Mouse (Mus musculus): ENCODE results near the gene Srms. TPM values are rescaled to one million over a fixed set of nuclear protein-coding genes. Genes with fewer than 3 reads are reported as not detected.

Gene Srms
- polyA plus RNA-seq, 1 experiment from 2014 or later: 0.12 TPM

GRCm38 (mm10) chr2:181240806-181241440, 27.9 kb upstream of the Srms start:
- no peaks in the 10 kb centered on the region for H3K9me3 ChIP-seq (ENCODE audit: control insufficient read depth, low read length)
- DNase-seq (ENCODE audit: low spot score) (no peak), ATAC-seq (replicated peaks; ENCODE audit: low FRiP score) (no peak)
- H3K4me2 ChIP-seq (ENCODE audit: low read depth, low read length, severe bottlenecking): no peak overlapping the region
- H3K9ac ChIP-seq (ENCODE audit: low read length): no peak overlapping the region
- no peak overlapping the region for H3K27ac ChIP-seq (ENCODE audit: low read depth, low read length)
- WGBS: 92% methylated on average over 13 of the region's 13 CpGs
- no peaks in the 10 kb centered on the region for H3K27me3 ChIP-seq (ENCODE audit: control insufficient read depth, insufficient read depth, low read length)
- H3K4me3 ChIP-seq (ENCODE audit: low read depth, low read length): no peak overlapping the region
- no peaks in the 10 kb centered on the region; the same call in 1 of the 2 replicates for H3K4me1 ChIP-seq (replicated peaks; ENCODE audit: control insufficient read depth, insufficient read depth, low read length)
- no peaks in the 10 kb centered on the region for H3K36me3 ChIP-seq (ENCODE audit: control insufficient read depth, insufficient read depth, low read length)

GRCm38 (mm10) chr2:181239261-181239660, 26.3 kb upstream of the Srms start:
- Histone ChIP-seq H3K4me2 (ENCODE audit: low read depth, low read length, severe bottlenecking) (no peak overlapping the region), H3K4me3 (ENCODE audit: low read depth, low read length) (no peak overlapping the region), H3K27ac (ENCODE audit: low read depth, low read length) (no peak overlapping the region), H3K36me3 (ENCODE audit: control insufficient read depth, insufficient read depth, low read length) (no peaks in the 10 kb centered on the region), H3K9ac (ENCODE audit: low read length) (no peak overlapping the region), H3K9me3 (ENCODE audit: control insufficient read depth, low read length) (no peaks in the 10 kb centered on the region), H3K4me1 (replicated peaks; ENCODE audit: control insufficient read depth, insufficient read depth, low read length) (no peaks in the 10 kb centered on the region; the same call in 1 of the 2 replicates), H3K27me3 (ENCODE audit: control insufficient read depth, insufficient read depth, low read length) (no peaks in the 10 kb centered on the region)
- 93% methylated on average over 9 of the region's 9 CpGs for WGBS
- no peak for ATAC-seq (replicated peaks; ENCODE audit: low FRiP score)
- DNase-seq (ENCODE audit: low spot score): no peak

- no peak for ATAC-seq (replicated peaks; ENCODE audit: low FRiP score)
- H3K4me1 ChIP-seq (replicated peaks; ENCODE audit: control insufficient read depth, insufficient read depth, low read length): no peaks in the 10 kb centered on the region; the same call in 1 of the 2 replicates
- H3K4me3 ChIP-seq (ENCODE audit: low read depth, low read length): no peak overlapping the region
- no peak overlapping the region for H3K9ac ChIP-seq (ENCODE audit: low read length)
- no peaks in the 10 kb centered on the region for H3K27me3 ChIP-seq (ENCODE audit: control insufficient read depth, insufficient read depth, low read length)
- WGBS: 63% methylated on average over 2 of the region's 2 CpGs
- H3K4me2 ChIP-seq (ENCODE audit: low read depth, low read length, severe bottlenecking): no peak overlapping the region
- no peaks in the 10 kb centered on the region for H3K36me3 ChIP-seq (ENCODE audit: control insufficient read depth, insufficient read depth, low read length)
- no peak overlapping the region for H3K27ac ChIP-seq (ENCODE audit: low read depth, low read length)
- no peaks in the 10 kb centered on the region for H3K9me3 ChIP-seq (ENCODE audit: control insufficient read depth, low read length)
- no peak for DNase-seq (ENCODE audit: low spot score)
These were observed 25.9 kb upstream of the Srms start for GRCm38 (mm10) chr2:181238861-181239260.

GRCm38 (mm10) chr2:181238091-181238610, 25.2 kb upstream of the Srms start:
- H3K9me3 ChIP-seq (ENCODE audit: control insufficient read depth, low read length): no peaks in the 10 kb centered on the region
- no peak overlapping the region for H3K4me3 ChIP-seq (ENCODE audit: low read depth, low read length)
- H3K4me1 ChIP-seq (replicated peaks; ENCODE audit: control insufficient read depth, insufficient read depth, low read length): no peaks in the 10 kb centered on the region; the same call in 1 of the 2 replicates
- ATAC-seq (replicated peaks; ENCODE audit: low FRiP score) (no peak), DNase-seq (ENCODE audit: low spot score) (no peak)
- H3K9ac ChIP-seq (ENCODE audit: low read length): no peak overlapping the region
- WGBS: 74% methylated on average over 10 of the region's 10 CpGs
- H3K27ac ChIP-seq (ENCODE audit: low read depth, low read length): no peak overlapping the region
- H3K4me2 ChIP-seq (ENCODE audit: low read depth, low read length, severe bottlenecking): no peak overlapping the region
- no peaks in the 10 kb centered on the region for H3K27me3 ChIP-seq (ENCODE audit: control insufficient read depth, insufficient read depth, low read length)
- H3K36me3 ChIP-seq (ENCODE audit: control insufficient read depth, insufficient read depth, low read length): no peaks in the 10 kb centered on the region

- Histone ChIP-seq H3K4me1 (replicated peaks; ENCODE audit: control insufficient read depth, insufficient read depth, low read length) (no peaks in the 10 kb centered on the region; the same call in 1 of the 2 replicates), H3K9ac (ENCODE audit: low read length) (no peak overlapping the region), H3K4me3 (ENCODE audit: low read depth, low read length) (no peak overlapping the region), H3K27ac (ENCODE audit: low read depth, low read length) (no peak overlapping the region), H3K36me3 (ENCODE audit: control insufficient read depth, insufficient read depth, low read length) (no peaks in the 10 kb centered on the region), H3K27me3 (ENCODE audit: control insufficient read depth, insufficient read depth, low read length) (no peaks in the 10 kb centered on the region), H3K4me2 (ENCODE audit: low read depth, low read length, severe bottlenecking) (no peak overlapping the region), H3K9me3 (ENCODE audit: control insufficient read depth, low read length) (no peaks in the 10 kb centered on the region)
- DNase-seq (ENCODE audit: low spot score) (no peak), ATAC-seq (replicated peaks; ENCODE audit: low FRiP score) (no peak)
- 92% methylated on average over 17 of the region's 17 CpGs for WGBS
These were observed 24.4 kb upstream of the Srms start for GRCm38 (mm10) chr2:181237251-181238014.

- ATAC-seq (replicated peaks; ENCODE audit: low FRiP score): no peak
- Histone ChIP-seq H3K9me3 (ENCODE audit: control insufficient read depth, low read length) (no peaks in the 10 kb centered on the region), H3K9ac (ENCODE audit: low read length) (no peak overlapping the region), H3K4me1 (replicated peaks; ENCODE audit: control insufficient read depth, insufficient read depth, low read length) (no peaks in the 10 kb centered on the region), H3K4me2 (ENCODE audit: low read depth, low read length, severe bottlenecking) (no peak overlapping the region), H3K36me3 (ENCODE audit: control insufficient read depth, insufficient read depth, low read length) (no peaks in the 10 kb centered on the region), H3K4me3 (ENCODE audit: low read depth, low read length) (no peak overlapping the region), H3K27me3 (ENCODE audit: control insufficient read depth, insufficient read depth, low read length) (no peaks in the 10 kb centered on the region), H3K27ac (ENCODE audit: low read depth, low read length) (no peak overlapping the region)
- 86% methylated on average over 23 of the region's 23 CpGs for WGBS
- DNase-seq (ENCODE audit: low spot score): no peak
These were observed 22.9 kb upstream of the Srms start for GRCm38 (mm10) chr2:181235681-181236566.

GRCm38 (mm10) chr2:181234680-181235079, 21.7 kb upstream of the Srms start:
- WGBS: 92% methylated on average over 11 of the region's 11 CpGs
- ATAC-seq (replicated peaks; ENCODE audit: low FRiP score) (no peak), DNase-seq (ENCODE audit: low spot score) (no peak)
- Histone ChIP-seq H3K27me3 (ENCODE audit: control insufficient read depth, insufficient read depth, low read length) (no peaks in the 10 kb centered on the region), H3K36me3 (ENCODE audit: control insufficient read depth, insufficient read depth, low read length) (no peaks in the 10 kb centered on the region), H3K4me1 (replicated peaks; ENCODE audit: control insufficient read depth, insufficient read depth, low read length) (no peaks in the 10 kb centered on the region), H3K27ac (ENCODE audit: low read depth, low read length) (no peak overlapping the region), H3K9ac (ENCODE audit: low read length) (no peak overlapping the region), H3K9me3 (ENCODE audit: control insufficient read depth, low read length) (no peaks in the 10 kb centered on the region), H3K4me2 (ENCODE audit: low read depth, low read length, severe bottlenecking) (no peak overlapping the region), H3K4me3 (ENCODE audit: low read depth, low read length) (no peak overlapping the region)

GRCm38 (mm10) chr2:181233443-181233842, 20.5 kb upstream of the Srms start:
- H3K27ac ChIP-seq (ENCODE audit: low read depth, low read length): no peak overlapping the region
- no peaks in the 10 kb centered on the region for H3K9me3 ChIP-seq (ENCODE audit: control insufficient read depth, low read length)
- no peak overlapping the region for H3K9ac ChIP-seq (ENCODE audit: low read length)
- DNase-seq (ENCODE audit: low spot score): no peak
- 94% methylated on average over 15 of the region's 15 CpGs for WGBS
- H3K36me3 ChIP-seq (ENCODE audit: control insufficient read depth, insufficient read depth, low read length): no peaks in the 10 kb centered on the region
- H3K4me1 ChIP-seq (replicated peaks; ENCODE audit: control insufficient read depth, insufficient read depth, low read length): no peaks in the 10 kb centered on the region
- H3K27me3 ChIP-seq (ENCODE audit: control insufficient read depth, insufficient read depth, low read length): no peaks in the 10 kb centered on the region
- H3K4me2 ChIP-seq (ENCODE audit: low read depth, low read length, severe bottlenecking): no peak overlapping the region
- no peak for ATAC-seq (replicated peaks; ENCODE audit: low FRiP score)
- no peak overlapping the region for H3K4me3 ChIP-seq (ENCODE audit: low read depth, low read length)

Measured in forebrain, embryonic 11.5 days (tissue).